Mouse (Mus musculus) CH12.LX (cell line): ENCODE data around the gene Olfml3.

ENCODE experiments used
- CTCF ChIP-seq, 2 experiments: IDR thresholded peaks in 1 of 2; conservative IDR thresholded peaks in 1 of 2; 2 replicates each; pipeline ENCODE4 v1.5.1; 2011 to 2012; ENCODE audit warnings: low read depth in 2 of 2, low read length in 2 of 2, improper control_type of control experiment in 1 of 2, inconsistent platforms in 1 of 2, mild to moderate bottlenecking in 1 of 2, moderate library complexity in 1 of 2
- GABPA ChIP-seq: IDR thresholded peaks from 2 replicates; pipeline ENCODE4 v1.6.1; 2012; ENCODE audit warnings: low read depth, low read length, improper control_type of control experiment, inconsistent platforms; ENCODE audit not compliant: insufficient replicate concordance
- HCFC1 ChIP-seq: IDR thresholded peaks from 2 replicates; pipeline ENCODE4 v1.6.1; 2012; ENCODE audit warnings: low read depth, mild to moderate bottlenecking, inconsistent platforms, low read length, improper control_type of control experiment
- JUN ChIP-seq: IDR thresholded peaks from 2 replicates; pipeline ENCODE4 v1.6.1; 2011; ENCODE audit warnings: low read depth, mild to moderate bottlenecking, low read length, improper control_type of control experiment, moderate library complexity; ENCODE audit not compliant: insufficient read depth
- MAFK ChIP-seq: IDR thresholded peaks from 2 replicates; pipeline ENCODE4 v1.6.1; 2011; ENCODE audit warnings: low read length, improper control_type of control experiment; ENCODE audit not compliant: insufficient replicate concordance
- POLR2A ChIP-seq: IDR thresholded peaks from 2 replicates; pipeline ENCODE4 v1.6.1; 2011; ENCODE audit warnings: low read depth, mild to moderate bottlenecking, improper control_type of control experiment, low read length
- SIN3A ChIP-seq: IDR thresholded peaks from 2 replicates; pipeline ENCODE4 v1.6.1; 2012; ENCODE audit warnings: low read length, improper control_type of control experiment, inconsistent platforms
- SMC3 ChIP-seq: IDR thresholded peaks from 2 replicates; pipeline ENCODE4 v1.6.1; 2011; ENCODE audit warnings: low read depth, low read length, improper control_type of control experiment
- ZMIZ1 ChIP-seq: IDR thresholded peaks from 2 replicates; pipeline ENCODE4 v1.6.1; 2012; ENCODE audit warnings: low read depth, mild to moderate bottlenecking, inconsistent platforms, low read length, improper control_type of control experiment

DNA sequence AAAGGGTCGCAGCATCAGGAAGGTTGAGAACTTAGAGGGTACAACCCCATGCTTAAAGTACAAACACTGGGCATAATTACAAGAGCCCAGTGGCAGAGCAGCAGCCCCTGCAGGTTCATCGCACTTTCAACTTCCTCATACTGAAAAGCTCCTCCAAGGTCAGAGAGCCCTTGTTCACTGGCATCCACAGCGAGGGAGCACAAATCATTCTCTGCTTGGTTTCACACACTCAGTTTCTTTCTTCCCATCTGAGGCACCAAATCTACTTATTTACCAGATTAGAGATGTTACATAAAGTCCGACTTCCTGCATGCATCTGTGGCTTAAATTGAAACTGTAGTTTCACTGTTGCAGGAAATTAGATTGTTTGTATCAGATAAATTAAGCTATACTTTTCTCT lies 35.0 kb upstream of the Olfml3 start:
- TF ChIP-seq CTCF (conservative IDR thresholded peaks at IDR 0.05 in 1 of 2, IDR thresholded peaks at IDR 0.05 in 1 of 2; ENCODE audit: low read depth in 2 of 2, low read length in 2 of 2) (no peak), ZMIZ1 (no peak), SIN3A (no peak), MAFK (no peak), GABPA (no peak), HCFC1 (no peak), SMC3 (no peak), POLR2A (no peak), JUN (no peak)
